Mouse (Mus musculus) adrenal gland, adult 2 months (tissue): ENCODE measurements at regions not wholly inside any gene's neighbourhood (a gene's known extent, or its start where the extent isn't known, plus 50 kb on each side); places are given as distances from the start of the nearest gene placed in this dataset.
"Not testable (repeated sequence)": the region's sequence is repeated elsewhere in the genome, so short reads cannot be mapped to it uniquely, and the experiment has no call there.

Experiments
- DNase-seq: peaks from one replicate; pipeline ENCODE4 v3.0.0; 2021

DNA sequence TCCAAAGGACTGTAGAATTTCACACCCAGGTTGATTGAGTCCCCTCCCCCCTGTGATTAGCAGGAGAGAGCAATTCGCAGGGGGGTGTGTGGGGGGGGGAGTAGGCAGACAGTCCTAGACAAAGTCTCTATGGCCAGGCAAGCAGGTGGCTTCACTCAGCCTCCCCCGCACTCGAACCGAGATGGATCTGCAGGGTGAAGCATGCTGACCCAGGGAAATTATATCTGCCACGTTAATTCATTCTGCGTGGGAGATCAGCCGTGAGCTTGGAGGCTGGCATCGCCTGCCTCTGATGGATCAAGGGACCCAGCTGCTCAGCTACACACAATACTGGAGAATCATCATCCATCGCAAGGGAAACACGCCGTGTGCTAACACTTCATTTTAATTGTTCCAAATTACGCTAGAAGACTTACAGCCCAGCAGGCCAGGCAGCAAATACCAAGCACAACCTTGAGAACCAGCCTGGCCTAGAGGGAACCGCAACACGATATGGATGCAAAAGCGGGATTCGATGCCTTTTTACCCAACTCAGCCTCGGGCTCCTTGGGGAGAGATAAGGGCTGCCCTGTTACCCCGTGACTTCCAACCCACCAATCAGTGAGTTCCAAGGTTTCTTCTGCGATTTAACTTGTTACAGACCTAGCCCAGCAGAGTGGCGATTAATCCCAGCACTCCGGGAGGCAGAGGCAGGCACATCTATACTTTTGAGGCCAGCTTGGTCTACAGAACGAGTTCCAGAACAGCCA, 137.7 kb upstream of the Top1 start:
- DNase-seq: no peak

DNA sequence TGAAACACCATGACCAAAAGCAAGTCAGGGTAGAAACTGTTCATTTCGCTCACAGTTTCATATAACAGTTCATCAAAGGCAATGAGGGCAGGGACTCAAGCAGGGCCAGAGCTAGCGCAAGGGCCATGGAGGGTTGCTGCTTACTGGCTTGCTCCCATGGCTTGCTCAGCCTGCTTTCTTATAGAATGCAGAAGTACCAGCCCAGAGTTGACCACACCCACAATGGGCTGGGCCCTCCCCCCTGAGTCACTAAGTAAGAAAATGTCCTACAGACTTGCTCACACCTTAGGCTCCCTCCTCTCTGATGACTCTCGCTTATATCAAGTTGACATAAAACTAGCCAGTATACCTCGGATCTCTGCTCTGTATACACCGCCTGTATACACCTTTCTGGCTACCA, 135.5 kb upstream of the Top1 start:
- DNase-seq: no peak

DNA sequence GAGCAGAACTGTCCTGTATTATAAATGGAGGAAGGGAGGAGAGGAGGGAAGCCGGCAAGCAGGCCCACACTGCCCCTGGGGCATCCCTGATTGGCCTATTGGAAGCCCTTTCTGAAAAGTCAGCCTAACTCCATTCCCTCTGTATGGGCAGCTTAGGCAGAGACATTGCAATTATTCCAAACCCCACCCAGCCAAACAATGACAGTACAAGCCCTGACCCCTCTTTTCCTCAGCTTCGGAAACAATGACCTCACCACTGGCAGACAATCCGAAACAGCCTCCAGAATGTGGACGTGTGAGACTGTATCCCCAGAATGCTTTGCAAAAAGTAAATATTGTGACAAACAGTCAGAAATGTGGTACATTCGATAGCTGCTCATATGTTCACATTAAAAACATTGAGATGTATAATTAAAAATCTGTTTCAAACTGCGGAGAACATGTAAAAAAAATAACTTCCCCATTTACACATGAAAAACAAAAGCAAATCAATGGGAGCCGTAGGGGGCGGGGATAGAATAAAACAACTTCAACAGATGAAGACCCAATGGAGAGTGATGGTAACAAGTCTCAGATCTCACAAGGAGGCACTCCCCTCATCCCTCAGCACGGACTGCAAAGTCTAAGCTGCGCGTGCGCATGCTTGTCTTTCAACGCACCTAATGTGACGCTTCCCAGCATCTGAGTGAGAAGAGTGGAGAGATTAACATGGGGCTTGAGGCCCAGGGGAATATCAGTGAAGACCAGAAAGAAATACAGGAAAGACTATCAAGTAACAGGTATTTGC, 134.9 kb upstream of the Top1 start:
- no peak for DNase-seq

DNA sequence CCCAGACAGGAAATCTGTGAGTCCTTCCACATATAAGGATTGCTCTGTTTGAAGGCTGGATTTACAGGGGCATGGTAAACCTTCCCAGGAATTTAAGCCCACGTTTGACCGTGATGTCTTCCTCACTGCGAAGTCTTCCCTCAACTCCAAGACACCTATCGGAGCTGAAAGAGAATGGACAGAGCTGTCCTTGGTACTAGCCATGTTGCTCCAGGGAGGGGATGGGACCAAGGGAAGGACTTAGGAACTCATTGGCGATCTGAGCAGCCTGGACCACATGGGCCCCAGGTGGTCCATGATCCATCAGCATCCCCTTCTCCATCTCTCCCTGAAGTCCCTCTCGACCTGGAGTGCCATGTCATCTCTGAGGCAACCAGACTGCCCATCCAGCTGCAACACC, 130.1 kb upstream of the Top1 start:
- DNase-seq: no peak

DNA sequence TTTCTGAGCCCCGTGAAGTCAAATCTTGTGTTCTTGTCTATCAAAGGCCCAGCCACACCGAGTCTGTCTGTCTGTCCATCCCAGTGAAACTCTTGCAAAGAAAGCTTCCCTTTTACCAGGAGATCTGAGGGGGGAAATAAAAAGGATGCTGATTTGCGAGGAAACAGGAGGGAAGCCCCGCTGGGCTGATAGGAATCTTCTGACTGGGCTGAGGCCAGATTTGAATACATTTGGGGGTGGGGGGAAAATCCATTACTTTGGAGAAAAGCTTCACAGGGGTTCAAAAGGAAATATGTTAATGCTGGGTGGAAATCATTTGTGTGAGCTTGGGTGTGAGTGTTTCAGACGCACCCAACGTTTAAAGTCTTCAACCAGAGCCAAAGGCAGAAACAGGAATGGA, 129.2 kb upstream of the Top1 start:
- no peak for DNase-seq

DNA sequence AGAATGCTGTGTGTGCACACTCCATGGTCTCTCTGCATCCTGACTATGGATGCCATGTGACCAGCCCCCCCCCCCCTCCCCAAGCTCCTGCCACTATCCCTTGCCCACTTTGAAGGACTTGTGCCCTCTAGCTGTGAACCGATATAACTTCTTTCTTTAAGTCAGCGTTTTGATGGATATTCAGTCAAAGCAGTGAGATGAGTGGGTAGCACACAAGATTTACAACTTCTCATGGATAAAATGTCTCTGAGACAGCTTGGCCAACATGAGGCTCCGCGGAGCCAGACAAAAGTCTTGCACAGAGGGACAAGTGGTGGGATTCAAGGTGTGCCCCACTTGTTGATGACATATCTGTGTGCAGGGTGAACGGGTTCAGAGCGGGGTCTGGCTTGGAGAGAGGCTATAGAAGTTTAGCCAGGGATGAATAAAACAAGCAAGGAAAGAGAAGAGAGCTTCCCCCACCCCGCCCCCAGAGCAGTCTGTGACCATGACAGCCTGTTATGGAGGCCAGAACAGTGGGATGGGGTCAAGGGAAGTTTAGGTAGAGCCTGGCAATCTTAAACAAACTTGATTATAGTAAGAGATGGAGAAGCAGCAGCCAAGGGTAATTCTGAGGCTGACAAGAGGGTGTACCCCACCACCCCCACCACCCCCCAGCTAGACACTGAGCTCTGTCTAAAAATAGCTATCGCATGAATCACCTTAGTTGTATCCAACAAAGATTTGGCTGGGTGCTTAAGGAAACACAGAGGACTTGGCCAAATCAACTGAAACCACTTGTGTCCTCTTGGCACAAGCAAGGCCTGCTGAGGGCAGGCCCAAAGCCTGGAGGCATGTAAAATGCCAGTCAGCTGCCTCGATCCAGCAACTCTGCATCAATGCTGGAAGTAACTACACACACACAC, 120.1 kb upstream of the Top1 start:
- DNase-seq: peak; percentile 32

DNA sequence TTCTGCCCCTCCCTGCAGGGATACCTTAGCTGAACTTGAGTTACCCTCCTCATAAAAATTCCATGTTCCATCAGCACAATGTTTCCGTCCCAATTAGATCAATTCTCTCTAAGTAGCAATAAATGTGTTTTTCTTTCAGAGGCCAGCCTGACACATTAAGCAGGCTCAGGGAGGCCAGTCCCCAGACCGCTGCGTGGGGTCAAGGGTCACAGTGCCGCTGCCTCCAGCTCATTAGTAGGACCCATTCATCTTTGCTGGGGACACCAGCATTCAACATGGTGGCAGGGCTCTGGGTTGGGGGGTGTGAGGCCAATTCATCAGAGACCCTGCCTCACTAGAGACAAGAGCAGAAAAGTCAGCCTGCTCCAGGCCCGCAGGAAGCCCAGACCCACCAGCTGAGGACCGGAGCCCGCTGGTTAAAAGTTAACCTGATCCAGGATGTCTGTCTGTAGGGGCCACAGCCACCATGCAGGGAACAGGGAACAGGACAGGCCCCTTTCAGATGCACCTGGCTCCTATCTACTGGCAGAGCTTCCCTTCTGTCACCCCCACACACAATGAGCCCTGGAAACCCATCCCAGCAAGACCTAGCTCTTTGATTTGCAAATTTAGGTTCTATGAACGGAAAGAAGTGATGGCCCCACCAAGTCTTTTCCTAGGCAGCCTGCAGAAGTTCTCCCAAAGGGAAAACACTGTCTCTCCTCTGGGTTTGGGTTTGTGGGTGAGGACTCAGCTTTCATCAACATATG, 119.1 kb upstream of the Top1 start:
- DNase-seq: no peak

DNA sequence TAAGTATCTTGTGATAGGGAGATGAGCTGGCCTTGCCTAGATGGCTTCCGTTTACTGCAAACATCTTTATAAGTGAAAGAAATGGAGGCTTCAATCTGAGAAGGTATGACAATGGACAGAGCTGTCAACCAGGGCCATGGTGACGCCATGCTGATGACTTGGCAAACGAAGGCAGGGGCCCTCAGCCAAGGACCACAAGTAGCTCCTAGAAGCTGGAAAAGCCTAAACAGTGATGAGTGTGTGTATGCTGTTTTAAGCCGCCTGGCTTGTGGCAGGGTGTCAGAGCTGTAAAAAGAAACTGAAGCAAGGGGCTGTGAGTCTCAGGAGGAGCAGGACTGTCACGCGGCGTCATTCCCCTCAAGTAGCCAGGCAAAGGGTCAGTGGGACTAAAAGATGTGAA, 116.4 kb upstream of the Top1 start:
- no peak for DNase-seq

DNA sequence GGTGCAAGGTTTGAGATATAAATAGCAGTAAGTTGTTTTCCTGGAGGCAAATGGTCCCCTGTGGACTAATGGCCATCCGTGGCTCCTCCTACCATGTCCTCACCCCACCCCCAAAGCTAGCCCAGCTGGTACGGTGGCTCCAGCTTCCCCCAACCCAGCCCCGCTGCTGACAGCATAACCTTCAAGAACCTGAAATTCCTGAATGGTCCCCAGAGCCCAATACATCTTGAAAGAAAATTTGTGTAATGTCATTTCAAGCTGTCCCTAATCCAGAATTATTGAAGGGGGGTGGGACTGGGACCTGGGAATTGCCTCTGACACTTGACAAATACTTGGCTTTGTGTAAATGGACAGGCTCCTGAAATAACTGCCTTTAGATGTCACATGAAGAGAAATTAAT, 115.3 kb upstream of the Top1 start:
- no peak for DNase-seq

DNA sequence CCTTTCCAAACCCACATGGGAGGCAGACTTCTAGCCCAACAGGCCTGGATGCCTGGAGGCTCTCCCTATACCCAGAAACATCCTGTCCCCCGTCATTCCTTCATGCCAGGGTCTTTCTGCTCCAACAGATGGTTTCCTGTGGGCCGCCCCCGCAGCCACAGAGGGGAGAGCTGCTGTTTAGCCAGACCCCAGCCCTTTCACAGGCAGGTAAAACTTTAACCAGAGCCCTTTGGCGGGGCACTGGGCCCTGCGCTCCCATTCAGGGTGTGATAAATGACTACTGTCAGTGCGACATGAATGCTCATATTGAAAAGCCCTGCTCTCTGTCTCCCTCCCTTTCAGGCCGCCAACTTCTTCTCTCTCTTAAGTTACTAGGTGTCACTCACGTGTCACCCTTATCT, 108.4 kb upstream of the Top1 start:
- DNase-seq: no peak

DNA sequence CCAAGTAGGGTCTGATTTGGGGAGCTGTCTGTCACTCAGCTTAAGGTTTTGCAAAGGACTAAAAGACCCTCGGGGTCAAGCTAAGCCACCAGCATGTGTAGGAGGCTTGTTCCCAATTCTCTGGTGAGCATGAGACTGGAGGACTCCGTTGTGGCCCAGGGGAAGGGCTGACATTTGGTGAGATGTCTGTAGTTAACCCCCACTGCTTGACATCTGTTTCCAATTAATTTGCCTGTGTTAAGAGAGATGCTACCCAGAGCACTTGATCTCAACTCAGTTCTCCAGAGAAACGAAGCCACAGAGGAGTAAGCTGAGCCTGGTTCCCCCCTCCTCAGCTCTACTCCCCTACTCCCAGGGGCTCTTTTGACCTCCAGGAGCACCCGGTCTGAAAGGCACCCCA, 100.2 kb upstream of the Top1 start:
- no peak for DNase-seq

DNA sequence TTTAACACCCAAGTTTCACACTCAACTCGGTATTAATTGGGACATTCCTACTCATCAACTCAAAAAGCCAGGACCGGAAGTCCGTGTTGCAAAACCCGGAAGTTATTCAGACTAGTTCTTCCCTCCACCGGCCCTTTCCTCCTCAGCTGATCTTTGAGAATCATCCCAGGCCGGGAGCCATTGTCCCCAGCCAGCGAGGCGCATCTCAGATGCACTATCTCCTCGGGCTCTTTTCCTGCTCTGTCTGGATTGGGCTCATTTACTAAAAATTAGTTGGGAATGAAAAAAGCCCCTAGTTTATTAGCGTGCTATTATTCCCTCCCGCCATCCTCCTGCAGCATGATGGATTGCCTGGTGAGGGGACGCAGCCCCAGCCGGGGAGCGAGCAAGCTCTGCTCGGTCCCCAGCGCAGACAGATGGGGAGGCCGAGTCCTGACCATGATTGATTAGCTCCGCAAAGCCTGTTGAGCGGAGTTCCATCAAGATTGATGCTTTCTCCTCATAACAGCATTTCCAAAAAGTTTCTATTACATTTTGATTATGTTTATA, 93.5 kb upstream of the Top1 start:
- DNase-seq: no peak

DNA sequence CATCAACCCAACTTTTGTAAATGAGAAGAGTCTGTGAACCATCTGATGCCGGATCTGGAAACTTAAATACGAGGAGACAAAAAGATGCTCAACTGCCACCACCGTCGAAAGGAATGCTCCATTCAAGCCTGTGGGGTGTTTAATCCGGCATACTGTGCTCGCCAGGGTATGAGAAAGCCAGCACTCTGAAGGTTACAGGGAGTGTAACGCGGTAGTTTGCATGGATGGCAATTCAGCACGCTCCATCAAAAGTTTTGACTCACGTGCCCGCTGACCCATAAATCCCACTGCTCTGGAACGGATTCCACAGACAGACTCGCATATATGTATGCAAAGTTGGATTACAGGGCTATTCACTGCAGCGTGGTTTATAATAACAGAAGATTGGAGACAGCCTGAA, 84.0 kb upstream of the Top1 start:
- no peak for DNase-seq

DNA sequence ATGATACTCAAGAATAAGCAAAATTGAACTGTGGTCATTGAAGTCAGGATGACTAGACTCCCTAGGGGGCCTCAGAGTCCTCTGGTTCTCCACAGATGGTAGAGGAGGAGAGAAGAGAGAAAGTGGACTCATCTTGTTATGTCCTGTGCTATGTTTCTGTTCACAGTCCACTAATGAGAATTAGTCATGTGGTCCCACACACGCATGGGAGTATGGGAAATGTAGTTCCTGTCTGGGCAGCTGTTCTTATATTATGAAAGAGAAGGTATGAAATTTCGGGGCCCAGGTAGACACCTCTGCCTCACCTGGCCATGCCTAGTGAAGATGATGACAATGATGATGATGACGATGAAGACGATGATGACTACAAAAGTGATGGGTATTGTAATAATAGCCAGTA, 77.9 kb upstream of the Top1 start:
- DNase-seq: no peak

DNA sequence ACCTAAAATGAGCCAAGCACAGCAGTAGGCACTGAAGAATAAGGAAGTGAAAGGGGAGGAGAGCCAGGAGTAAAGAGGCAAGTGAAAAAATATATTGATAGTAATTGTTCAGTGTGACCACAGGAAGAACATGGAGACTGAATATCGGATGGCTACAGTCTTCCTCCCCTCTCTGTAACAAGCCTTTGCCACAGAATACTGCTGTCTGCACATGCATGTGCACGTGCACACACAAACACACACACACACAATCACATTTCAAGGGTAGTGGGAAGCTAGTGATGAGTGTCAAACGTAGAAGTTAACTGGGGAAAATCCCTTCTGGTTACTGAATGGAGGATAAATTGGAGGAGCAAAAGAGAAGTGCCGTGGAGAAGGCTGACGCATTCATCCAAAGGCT, 76.2 kb upstream of the Top1 start:
- no peak for DNase-seq

DNA sequence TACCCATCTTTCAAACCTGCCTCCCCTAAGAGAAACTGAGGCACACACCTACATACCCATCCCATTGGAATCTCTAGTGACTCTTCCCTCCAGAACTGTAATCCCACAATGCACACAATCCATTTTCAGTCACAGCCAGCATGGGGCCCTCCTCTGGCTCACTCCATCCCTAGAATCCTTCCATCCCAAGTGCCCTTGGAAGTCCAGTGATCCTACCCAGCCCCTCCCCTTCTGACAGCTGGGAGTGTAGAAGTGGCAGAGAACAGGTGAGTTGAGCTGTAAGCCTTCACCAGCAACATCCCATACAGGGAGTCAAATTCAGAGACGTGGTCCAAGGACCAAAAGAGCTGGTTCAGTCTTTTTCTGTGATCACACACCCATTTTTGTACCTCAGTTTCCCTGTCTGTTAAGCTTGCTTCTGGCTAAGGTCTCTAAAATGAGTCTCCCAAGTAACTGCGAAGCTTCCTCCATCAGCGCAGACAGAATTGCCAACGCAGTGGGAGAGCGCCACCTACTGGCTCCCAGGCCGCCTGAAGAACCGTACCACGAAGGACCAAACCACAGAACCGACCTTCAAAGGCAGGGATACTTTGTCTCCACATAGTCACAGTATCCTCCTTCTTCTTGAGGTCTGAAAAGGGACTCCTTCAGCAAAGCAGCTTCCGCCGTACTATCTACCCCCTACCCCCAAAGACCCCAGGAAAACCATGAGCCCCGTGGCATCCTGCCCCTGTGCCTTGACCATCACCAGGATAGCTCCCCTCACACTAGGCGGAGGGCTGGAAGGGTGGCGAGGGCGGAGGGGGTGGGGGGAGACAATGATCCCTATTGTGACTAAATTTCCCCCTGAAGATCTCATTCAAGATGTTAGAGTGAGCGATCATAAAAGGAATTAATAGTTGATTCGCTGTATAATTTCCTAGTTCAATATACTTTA, 67.0 kb upstream of the Top1 start:
- DNase-seq: peak; percentile 77

DNA sequence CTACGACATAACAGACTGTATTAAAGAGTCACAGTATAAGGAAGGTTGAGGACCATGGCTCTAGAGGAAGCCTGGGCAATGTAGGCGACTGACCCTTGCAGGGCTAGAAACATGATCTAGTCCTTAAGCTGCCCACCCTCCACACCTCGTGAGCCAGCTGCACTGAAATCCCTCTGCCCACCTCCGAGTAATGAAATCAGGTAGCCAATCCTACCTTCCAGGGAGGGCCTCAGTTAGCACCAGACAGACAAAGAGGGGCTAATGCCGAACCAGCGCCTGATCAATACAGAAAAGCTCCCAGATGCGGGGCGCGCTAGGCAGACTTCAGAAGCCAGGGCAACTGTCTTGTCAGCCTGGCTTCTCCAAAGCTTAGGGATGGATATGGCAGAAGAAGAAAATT, 65.4 kb upstream of the Top1 start:
- no peak for DNase-seq

DNA sequence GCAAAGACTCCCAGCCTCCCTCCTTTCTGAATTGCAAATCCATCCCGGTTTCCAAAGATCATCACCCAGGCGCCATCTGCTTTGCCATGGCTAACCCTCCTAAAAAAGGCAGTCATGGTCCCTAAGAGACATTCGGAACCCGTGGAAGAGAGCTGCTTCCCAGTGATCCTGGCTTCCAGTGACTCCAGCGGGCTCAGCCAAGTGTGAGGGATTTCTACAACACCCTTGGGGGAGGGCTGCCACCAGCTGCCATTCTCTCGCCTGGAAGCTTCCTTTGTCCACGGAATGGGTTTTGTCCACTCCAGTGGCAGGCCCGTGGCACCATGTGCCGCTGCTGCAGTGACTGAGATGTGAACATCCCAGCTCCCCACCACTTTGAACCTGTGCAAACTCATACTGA, 64.7 kb upstream of the Top1 start:
- no peak for DNase-seq

DNA sequence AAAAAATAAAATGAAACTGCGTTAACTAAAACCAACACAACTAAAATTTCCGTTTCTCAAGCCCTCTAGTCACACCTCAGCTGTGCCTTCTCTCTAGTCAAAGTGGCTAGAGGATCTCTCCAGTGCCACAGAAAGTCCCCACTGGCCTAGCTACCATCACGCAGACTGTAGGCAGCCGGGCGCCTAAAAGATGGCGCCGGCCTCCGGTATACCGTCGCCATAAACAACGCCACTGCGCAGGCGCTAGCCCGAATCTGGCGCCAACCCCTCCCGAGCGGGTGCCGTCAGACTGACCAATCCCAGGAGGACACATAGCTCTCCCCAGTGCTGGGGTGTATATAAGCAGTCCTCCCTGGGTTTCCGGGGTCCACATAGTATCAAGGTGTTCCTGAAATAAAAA, 62.7 kb upstream of the Top1 start:
- DNase-seq: not testable (repeated sequence)

DNA sequence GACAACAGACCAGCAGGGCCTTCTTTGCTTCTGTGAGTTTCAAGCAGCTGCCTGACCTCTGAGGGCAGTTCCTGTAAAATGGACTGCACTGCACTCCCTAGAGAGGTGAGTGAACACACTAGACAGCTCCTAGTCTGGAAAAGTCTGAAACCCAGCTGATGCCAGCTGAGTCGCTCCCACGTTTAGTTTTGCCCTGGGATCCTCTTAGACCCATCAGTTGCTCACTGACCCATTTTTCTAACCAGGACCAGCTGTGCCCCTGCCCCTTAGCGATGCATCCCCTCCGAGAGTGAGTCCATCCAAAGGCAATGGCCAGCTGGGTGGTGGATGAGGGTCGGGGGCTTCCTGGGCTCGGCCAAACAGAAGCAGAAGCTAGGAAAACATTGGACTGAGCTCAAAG, 62.2 kb upstream of the Top1 start:
- DNase-seq: no peak

DNA sequence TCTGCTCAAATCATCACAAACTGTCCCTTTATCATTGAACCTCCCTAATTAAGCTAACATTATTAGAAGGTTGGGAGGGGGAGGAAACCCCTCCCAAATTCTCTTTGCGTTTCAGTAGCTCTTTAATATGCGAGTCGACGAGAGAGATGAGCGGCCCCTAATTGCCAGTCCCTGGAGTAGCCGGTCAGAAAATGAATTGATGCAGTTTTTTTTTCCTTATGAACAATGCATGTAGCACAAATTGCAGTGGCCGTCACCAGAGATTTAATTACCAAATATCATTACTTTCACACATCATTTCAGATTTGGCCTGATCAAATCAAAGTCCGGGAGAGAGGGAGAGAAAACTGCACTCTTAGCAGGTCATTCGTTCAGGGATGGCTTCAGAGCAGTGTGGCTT, 61.1 kb upstream of the Top1 start:
- DNase-seq: no peak
